Mouse (Mus musculus) MEL (cell line): ENCODE data around the gene Rasgef1b. TPM values are rescaled to one million over a fixed set of nuclear protein-coding genes. Genes with fewer than 3 reads are reported as not detected.

Experiments used
- DNase-seq: peaks from one replicate; pipeline ENCODE4 v3.0.0; 2011; ENCODE audit warnings: low read depth, low spot score
- H3K27ac ChIP-seq: 2 replicates; pipeline ENCODE4 v1.5.1; 2012; ENCODE audit warnings: low read depth, mild to moderate bottlenecking, control low read depth, low read length, moderate library complexity; ENCODE audit not compliant: control insufficient read depth
- H3K27me3 ChIP-seq, 2 experiments: fragments of 150-350 bp in 1 of 2; sonication (generic) in 1 of 2; 2 replicates each; pipeline ENCODE4 v1.6.1; 2012; ENCODE audit warnings: low read length in 2 of 2, mild to moderate bottlenecking in 2 of 2, improper control_type of control experiment in 1 of 2, moderate library complexity in 1 of 2; ENCODE audit not compliant: insufficient read depth in 2 of 2, control insufficient read depth in 1 of 2
- H3K36me3 ChIP-seq, 2 experiments: 2 replicates each; pipeline ENCODE4 v1.6.1; 2012 to 2014; ENCODE audit warnings: low read length in 2 of 2, improper control_type of control experiment in 1 of 2, inconsistent platforms in 1 of 2, mild to moderate bottlenecking in 1 of 2; ENCODE audit not compliant: insufficient read depth in 2 of 2, control insufficient read depth in 1 of 2
- H3K4me1 ChIP-seq, 2 experiments: fragments of 150-350 bp in 1 of 2; sonication (generic) in 1 of 2; 2 replicates each; pipeline ENCODE4 v1.6.1; 2012; ENCODE audit warnings: low read length in 2 of 2, improper control_type of control experiment in 1 of 2, mild to moderate bottlenecking in 1 of 2; ENCODE audit not compliant: insufficient read depth in 2 of 2, control insufficient read depth in 1 of 2
- H3K4me3 ChIP-seq, 2 experiments: fragments of 150-350 bp in 1 of 2; sonication (generic) in 1 of 2; 2 replicates each; pipeline ENCODE4 v1.5.1; 2012; ENCODE audit warnings: low read depth in 2 of 2, low read length in 2 of 2, mild to moderate bottlenecking in 2 of 2, moderate library complexity in 2 of 2, control low read depth in 1 of 2, improper control_type of control experiment in 1 of 2; ENCODE audit not compliant: control insufficient read depth in 1 of 2, insufficient read depth in 1 of 2
- H3K79me2 ChIP-seq: 2 replicates; pipeline ENCODE4 v1.6.1; 2012; ENCODE audit warnings: mild to moderate bottlenecking, low read length, moderate library complexity; ENCODE audit not compliant: control insufficient read depth, poor library complexity, insufficient read depth
- H3K9ac ChIP-seq: 2 replicates; pipeline ENCODE4 v1.6.1; 2012; ENCODE audit warnings: low read depth, mild to moderate bottlenecking, control low read depth, low read length, moderate library complexity; ENCODE audit not compliant: control insufficient read depth, poor library complexity, severe bottlenecking
- H3K9me3 ChIP-seq: fragments of 150-350 bp; sonication (generic); replicated peaks from 2 replicates; pipeline ENCODE4 v1.6.1; 2012; ENCODE audit warnings: mild to moderate bottlenecking, low read length, improper control_type of control experiment, moderate library complexity; ENCODE audit not compliant: insufficient read depth
- EP300 ChIP-seq, 2 experiments: IDR thresholded peaks; 2 replicates each; pipeline ENCODE4 v1.6.1; 2011; ENCODE audit warnings: improper control_type of control experiment in 2 of 2, low read length in 2 of 2, low read depth in 1 of 2, mild to moderate bottlenecking in 1 of 2
- ETS1 ChIP-seq: IDR thresholded peaks from 2 replicates; pipeline ENCODE4 v1.6.1; 2012; ENCODE audit warnings: low read depth, mild to moderate bottlenecking, inconsistent platforms, low read length, improper control_type of control experiment, moderate library complexity
- GABPA ChIP-seq: IDR thresholded peaks from 2 replicates; pipeline ENCODE4 v1.6.1; 2012; ENCODE audit warnings: low read depth, mild to moderate bottlenecking, inconsistent platforms, low read length, improper control_type of control experiment, moderate library complexity
- KAT2A ChIP-seq: conservative IDR thresholded peaks from 2 replicates; pipeline ENCODE4 v1.6.1; 2012; ENCODE audit warnings: low read depth, low read length, improper control_type of control experiment, inconsistent platforms
- MAZ ChIP-seq: IDR thresholded peaks from 2 replicates; pipeline ENCODE4 v1.6.1; 2012; ENCODE audit warnings: low read depth, mild to moderate bottlenecking, inconsistent platforms, low read length, improper control_type of control experiment
- MEF2A ChIP-seq: IDR thresholded peaks from 2 replicates; pipeline ENCODE4 v1.6.1; 2014; ENCODE audit warnings: low read depth, mild to moderate bottlenecking, inconsistent platforms, low read length, improper control_type of control experiment; ENCODE audit not compliant: poor library complexity, insufficient replicate concordance, severe bottlenecking; ENCODE audit errors: extremely low read depth
- MXI1 ChIP-seq: IDR thresholded peaks from 2 replicates; pipeline ENCODE4 v1.6.1; 2011; ENCODE audit warnings: mild to moderate bottlenecking, low read depth, low read length, improper control_type of control experiment
- MYB ChIP-seq: IDR thresholded peaks from 2 replicates; pipeline ENCODE4 v1.6.1; 2011; ENCODE audit warnings: mild to moderate bottlenecking, low read depth, low read length, improper control_type of control experiment
- NELFE ChIP-seq: IDR thresholded peaks from 2 replicates; pipeline ENCODE4 v1.6.1; 2011; ENCODE audit warnings: low read depth, low read length, improper control_type of control experiment
- NRF1 ChIP-seq: IDR thresholded peaks from 2 replicates; pipeline ENCODE4 v1.6.1; 2014; ENCODE audit warnings: low read depth, mild to moderate bottlenecking, inconsistent platforms, low read length, improper control_type of control experiment, moderate library complexity; ENCODE audit not compliant: poor library complexity, insufficient read depth, severe bottlenecking
- POLR2A ChIP-seq, 2 experiments: IDR thresholded peaks; 2 replicates each; pipeline ENCODE4 v1.6.1; 2011 to 2012; ENCODE audit warnings: low read length in 2 of 2, mild to moderate bottlenecking in 2 of 2, control low read depth in 1 of 2, improper control_type of control experiment in 1 of 2, low read depth in 1 of 2, moderate library complexity in 1 of 2; ENCODE audit not compliant: control insufficient read depth in 1 of 2, insufficient read depth in 1 of 2, poor library complexity in 1 of 2
- POLR2AphosphoS2 ChIP-seq: IDR thresholded peaks from 2 replicates; pipeline ENCODE4 v1.6.1; 2011; ENCODE audit warnings: low read length, improper control_type of control experiment
- RAD21 ChIP-seq: IDR thresholded peaks from 2 replicates; pipeline ENCODE4 v1.6.1; 2011; ENCODE audit warnings: mild to moderate bottlenecking, low read depth, low read length, improper control_type of control experiment
- RCOR1 ChIP-seq: IDR thresholded peaks from 2 replicates; pipeline ENCODE4 v1.6.1; 2012; ENCODE audit warnings: low read depth, mild to moderate bottlenecking, inconsistent platforms, low read length, improper control_type of control experiment
- SIN3A ChIP-seq: IDR thresholded peaks from 2 replicates; pipeline ENCODE4 v1.6.1; 2012; ENCODE audit warnings: low read length, improper control_type of control experiment, inconsistent platforms
- SMC3 ChIP-seq: IDR thresholded peaks from 2 replicates; pipeline ENCODE4 v1.6.1; 2011; ENCODE audit warnings: low read depth, low read length, improper control_type of control experiment
- UBTF ChIP-seq: IDR thresholded peaks from 2 replicates; pipeline ENCODE4 v1.6.1; 2012; ENCODE audit warnings: low read depth, mild to moderate bottlenecking, inconsistent platforms, low read length, improper control_type of control experiment, moderate library complexity, borderline replicate concordance; ENCODE audit not compliant: insufficient read depth
- USF1 ChIP-seq: IDR thresholded peaks from 2 replicates; pipeline ENCODE4 v1.6.1; 2014; ENCODE audit warnings: low read depth, mild to moderate bottlenecking, inconsistent platforms, low read length, improper control_type of control experiment, moderate library complexity
- ZC3H11A ChIP-seq: IDR thresholded peaks from 2 replicates; pipeline ENCODE4 v1.6.1; 2012; ENCODE audit warnings: low read depth, mild to moderate bottlenecking, inconsistent platforms, low read length, improper control_type of control experiment
- ZKSCAN1 ChIP-seq: IDR thresholded peaks from 2 replicates; pipeline ENCODE4 v1.6.1; 2012; ENCODE audit warnings: low read depth, mild to moderate bottlenecking, inconsistent platforms, low read length, improper control_type of control experiment, moderate library complexity
- ZMIZ1 ChIP-seq: IDR thresholded peaks from 2 replicates; pipeline ENCODE4 v1.6.1; 2012; ENCODE audit warnings: low read depth, mild to moderate bottlenecking, inconsistent platforms, low read length, improper control_type of control experiment, moderate library complexity
- ZNF384 ChIP-seq: IDR thresholded peaks from 2 replicates; pipeline ENCODE4 v1.6.1; 2012; ENCODE audit warnings: low read depth, mild to moderate bottlenecking, inconsistent platforms, low read length, improper control_type of control experiment
- polyA plus RNA-seq, 2 experiments: library from polyadenylated mRNA; stranded (reverse) in 1 of 2; unstranded in 1 of 2; fragments of >175 nt in 1 of 2; fragments of >200 nt in 1 of 2; gene quantifications; 2 replicates each; pipeline versions ENCODE4 v1.2.1 to v1.2.4; 2012; ENCODE audit warnings: low replicate concordance in 2 of 2, low read depth in 1 of 2; ENCODE audit not compliant: insufficient read length in 2 of 2, insufficient read depth in 1 of 2, missing spikeins in 1 of 2
- total RNA-seq: library from RNA; depleted of rRNA; stranded (reverse); fragments of 300-350 nt; gene quantifications from 2 replicates; pipeline ENCODE4 v1.2.3, GENCODE M21; 2012

Rasgef1b gene
- total and polyA plus RNA-seq, 3 experiments = not detected

- Histone ChIP-seq H3K9me3 (no peaks in the 10 kb centered on the region), H3K36me3 (no peaks in the 10 kb centered on the region), H3K4me3 (no peak overlapping the region)
- TF ChIP-seq SIN3A (no peak), EP300 (IDR thresholded peaks at IDR 0.05; ENCODE audit: low read depth in 1 of 2, low read length in 2 of 2) (no peak)
- TF ChIP-seq, all 39 proteins: peak for 0
- Histone ChIP-seq H3K9ac (no peak overlapping the region), H3K27ac (no peak overlapping the region), H3K79me2 (no peaks in the 10 kb centered on the region), H3K4me1 (no peaks in the 10 kb centered on the region), H3K27me3 (no peaks in the 10 kb centered on the region)
- no peak for DNase-seq
Measured at GRCm38 (mm10) chr5:99742874-99743273, 14.0 kb upstream of the Rasgef1b start.

DNA sequence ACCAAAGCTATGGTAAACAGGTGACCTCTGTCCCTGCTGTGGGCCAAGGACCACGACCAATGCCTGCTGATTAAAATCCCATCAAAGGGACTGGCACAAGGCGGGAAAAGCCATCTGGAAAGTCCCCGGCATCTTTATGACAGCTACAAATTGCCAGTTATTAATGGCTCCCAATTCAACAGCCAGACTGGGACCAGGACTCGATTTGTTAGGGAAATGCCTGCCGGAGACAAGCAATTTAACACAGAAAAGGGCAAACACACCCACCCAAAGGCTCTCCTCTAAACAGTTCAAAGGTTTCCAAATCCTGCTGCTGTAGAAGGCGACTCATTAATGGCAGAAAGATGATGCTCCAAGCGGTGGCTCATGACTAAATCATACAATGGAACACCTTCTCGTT is 13.2 kb upstream of the Rasgef1b start:
- H3K4me1 ChIP-seq = no peaks in the 10 kb centered on the region

GRCm38 (mm10) chr5:99737937-99738727 is 9.3 kb upstream of the Rasgef1b start:
- Histone ChIP-seq H3K27ac (no peak overlapping the region), H3K9me3 (no peaks in the 10 kb centered on the region), H3K4me1 (no peaks in the 10 kb centered on the region), H3K36me3 (no peaks in the 10 kb centered on the region), H3K79me2 (no peaks in the 10 kb centered on the region), H3K9ac (no peak overlapping the region), H3K27me3 (no peaks in the 10 kb centered on the region; a peak in 1 of 4 replicates), H3K4me3 (no peak overlapping the region)
- TF ChIP-seq RCOR1 (no peak), ZMIZ1 (no peak), NELFE (no peak), RAD21 (no peak), MAZ (no peak), KAT2A (no peak), MXI1 (no peak), POLR2A (IDR thresholded peaks at IDR 0.05; ENCODE audit: control insufficient read depth in 1 of 2, insufficient read depth in 1 of 2, low read depth in 1 of 2, low read length in 2 of 2, poor library complexity in 1 of 2) (no peak), GABPA (no peak), ZC3H11A (no peak), NRF1 (no peak), MYB (no peak), ZKSCAN1 (no peak), MEF2A (no peak)
- DNase-seq = no peak

More for the DNA sequence above, 13.2 kb upstream of the Rasgef1b start:
- H3K36me3 ChIP-seq = no peaks in the 10 kb centered on the region
- H3K9me3 ChIP-seq = no peaks in the 10 kb centered on the region
- no peak overlapping the region for H3K27ac ChIP-seq
- H3K79me2 ChIP-seq = no peaks in the 10 kb centered on the region
- no peak overlapping the region for H3K4me3 ChIP-seq
- DNase-seq = no peak
- H3K27me3 ChIP-seq = no peaks in the 10 kb centered on the region; a peak in 1 of 4 replicates
- H3K9ac ChIP-seq = no peak overlapping the region
- TF ChIP-seq POLR2AphosphoS2 = no peak
- TF ChIP-seq ETS1 = no peak
- no peak for TF ChIP-seq SIN3A
- no peak for TF ChIP-seq USF1
- TF ChIP-seq RAD21 = no peak
- TF ChIP-seq GABPA = no peak
- no peak for TF ChIP-seq POLR2A (IDR thresholded peaks at IDR 0.05; ENCODE audit: control insufficient read depth in 1 of 2, insufficient read depth in 1 of 2, low read depth in 1 of 2, low read length in 2 of 2, poor library complexity in 1 of 2)
- TF ChIP-seq MEF2A = no peak
- no peak for TF ChIP-seq KAT2A
- TF ChIP-seq ZNF384 = no peak
- TF ChIP-seq SMC3 = no peak
- TF ChIP-seq UBTF = no peak
- TF ChIP-seq NELFE = no peak
- TF ChIP-seq, all 39 proteins: peak for 0
